Mouse (Mus musculus) G1E (cell line): ENCODE measurements around the gene Bex6.

Experiments used
- CTCF ChIP-seq: IDR thresholded peaks from 2 replicates; pipeline ENCODE4 v1.5.1; 2012; ENCODE audit warnings: low read depth, low read length, inconsistent platforms, mixed read lengths
- GATA1 ChIP-seq: IDR thresholded peaks from 2 replicates; pipeline ENCODE4 v1.6.1; 2012; ENCODE audit warnings: borderline replicate concordance, low read length, inconsistent platforms, mixed read lengths
- GATA2 ChIP-seq: IDR thresholded peaks from 2 replicates; pipeline ENCODE4 v1.6.1; 2012; ENCODE audit warnings: low read depth, low read length, inconsistent platforms, borderline replicate concordance

- TF ChIP-seq GATA2 (no peak), CTCF (no peak), GATA1 (no peak)
These were observed 35.4 kb downstream of the Bex6 start for GRCm38 (mm10) chr16:32214804-32215576.
